ENCODE assay signal across 12 mouse cellular contexts in genomic region chr2:68406571-68407074, GRCm38 (mm10).
DNase-seq lines count a peak whose midpoint lies in the region; ATAC-seq and TF ChIP-seq lines count a peak whose summit lies in the region.
"Had no signal": no experiment of that assay in that cellular context is flagged by ENCODE, and none has a peak within 500 bp of the region (broad histone marks: within the 10 kb centered on the region; RNA-seq: fewer than 3 reads in every experiment).

No protein-coding gene starts in this region.

- no peak for TF ChIP-seq EP300 in heart, postnatal 0 days (IDR thresholded peaks at IDR 0.05; ENCODE audit: low read depth)

- peak overlapping the region; percentile 0; the same call in 1 of the 2 replicates for H3K9ac ChIP-seq in heart, postnatal 0 days (replicated peaks; ENCODE audit: low read depth, low read length)
- no peak overlapping the region for H3K9ac ChIP-seq in embryonic facial prominence, embryonic 12.5 days
- H3K9ac ChIP-seq in limb, embryonic 12.5 days (replicated peaks), result no peak overlapping the region
- H3K9ac ChIP-seq: liver, embryonic 14.5 days had no signal

- WGBS in heart, postnatal 0 days, result 29% methylated on average over 12 of the region's 12 CpGs
- 13% methylated on average over 12 of the region's 12 CpGs for WGBS in embryonic facial prominence, embryonic 12.5 days
- 19% methylated on average over 12 of the region's 12 CpGs for WGBS in limb, embryonic 12.5 days

- ATAC-seq in heart, postnatal 0 days (ENCODE audit: insufficient read depth, low read depth), result no peak
- ATAC-seq in embryonic facial prominence, embryonic 12.5 days (ENCODE audit: insufficient number of reproducible peaks, insufficient read depth, low FRiP score, low TSS enrichment), result no peak
- ATAC-seq in limb, embryonic 12.5 days (ENCODE audit: insufficient number of reproducible peaks, insufficient read depth, low FRiP score, low TSS enrichment, low read depth), result no peak

- no peak for TF ChIP-seq POLR2A in brain, embryonic 14.5 days (IDR thresholded peaks at IDR 0.05; ENCODE audit: borderline replicate concordance, extremely low read depth, insufficient read depth, insufficient read length, poor library complexity, severe bottlenecking)

- DNase-seq in heart, postnatal 0 days (ENCODE audit: low spot score), result no peak
- no peak for DNase-seq in heart, adult 18-20 months
- DNase-seq in brain, embryonic 14.5 days (ENCODE audit: low read depth), result peak; percentile 60
- DNase-seq in cerebellum, adult 11-12 months, result no peak
- no peak for DNase-seq in gastrocnemius, postnatal 4 days (ENCODE audit: low spot score in 2 of 2)
- no peak for DNase-seq in ovary, postnatal 36 days (ENCODE audit: low spot score)
- DNase-seq: cerebellum, adult 2 months; kidney, postnatal 10 days; spleen, adult 18-20 months had no signal

- no peak overlapping the region for H3K4me3 ChIP-seq in heart, postnatal 0 days (ENCODE audit: low read depth, low read length)
- no peak overlapping the region for H3K4me3 ChIP-seq in embryonic facial prominence, embryonic 12.5 days
- no peak overlapping the region for H3K4me3 ChIP-seq in limb, embryonic 12.5 days (replicated peaks)

- no peaks in the 10 kb centered on the region for H3K9me3 ChIP-seq in heart, postnatal 0 days (replicated peaks; ENCODE audit: control insufficient read depth, low read length)
- H3K9me3 ChIP-seq in embryonic facial prominence, embryonic 12.5 days, result no peaks in the 10 kb centered on the region
- H3K9me3 ChIP-seq in limb, embryonic 12.5 days, result no peaks in the 10 kb centered on the region

- peaks cover 48% of the 10 kb centered on the region for H3K4me1 ChIP-seq in heart, postnatal 0 days (ENCODE audit: control insufficient read depth, insufficient read depth)
- H3K4me1 ChIP-seq in embryonic facial prominence, embryonic 12.5 days, result peaks cover 36% of the 10 kb centered on the region
- H3K4me1 ChIP-seq in limb, embryonic 12.5 days (replicated peaks), result peaks cover 63% of the 10 kb centered on the region

- no peaks in the 10 kb centered on the region for H3K27me3 ChIP-seq in heart, postnatal 0 days (ENCODE audit: control insufficient read depth, insufficient read depth, low read length)
- H3K27me3 ChIP-seq in embryonic facial prominence, embryonic 12.5 days, result no peaks in the 10 kb centered on the region
- H3K27me3 ChIP-seq in limb, embryonic 12.5 days, result no peaks in the 10 kb centered on the region

- peaks cover 5% of the 10 kb centered on the region; the same call in 1 of the 2 replicates for H3K36me3 ChIP-seq in heart, postnatal 0 days (replicated peaks; ENCODE audit: control insufficient read depth, insufficient read depth, low read length)
- H3K36me3 ChIP-seq in embryonic facial prominence, embryonic 12.5 days, result no peaks in the 10 kb centered on the region
- H3K36me3 ChIP-seq in limb, embryonic 12.5 days, result no peaks in the 10 kb centered on the region

- no peak overlapping the region for H3K4me2 ChIP-seq in heart, postnatal 0 days (ENCODE audit: low read depth, low read length)
- H3K4me2 ChIP-seq in embryonic facial prominence, embryonic 12.5 days (replicated peaks), result no peak overlapping the region; the same call in 1 of the 2 replicates
- peak overlapping the region; percentile 26 for H3K4me2 ChIP-seq in limb, embryonic 12.5 days

- no peak for TF ChIP-seq CTCF in heart, postnatal 0 days (IDR thresholded peaks at IDR 0.05; ENCODE audit: low read depth)
- TF ChIP-seq CTCF in brain, embryonic 14.5 days (IDR thresholded peaks at IDR 0.05; ENCODE audit: borderline replicate concordance, extremely low read depth, insufficient read depth, insufficient read length), result no peak

- peak overlapping the region; percentile 83 for H3K27ac ChIP-seq in heart, postnatal 0 days (ENCODE audit: low read depth)
- peak overlapping the region; percentile 73 for H3K27ac ChIP-seq in embryonic facial prominence, embryonic 12.5 days
- H3K27ac ChIP-seq in limb, embryonic 12.5 days, result peak overlapping the region; percentile 31; the same call in 1 of the 2 replicates
- H3K27ac ChIP-seq: liver, embryonic 14.5 days had no signal

Comparison
In these comparisons a context has a peak if more than half of its experiments do, and no peak if none do; other contexts are left out.
1. H3K27ac ChIP-seq: peak in every context shown above with its lines; median percentile 83 in heart, postnatal 0 days; 73 in embryonic facial prominence, embryonic 12.5 days; 31 in limb, embryonic 12.5 days.